Mouse (Mus musculus) Muller cell, postnatal 12 days (primary cell): ENCODE results near the gene Ppp2r3c.
"Not testable (repeated sequence)": the region's sequence is repeated elsewhere in the genome, so short reads cannot be mapped to it uniquely, and the experiment has no call there.

Experiments used
- DNase-seq: peaks from one replicate; pipeline ENCODE4 v3.0.0-alpha.2; 2015; ENCODE audit errors: inconsistent ontology term

Gene Ppp2r3c

DNA sequence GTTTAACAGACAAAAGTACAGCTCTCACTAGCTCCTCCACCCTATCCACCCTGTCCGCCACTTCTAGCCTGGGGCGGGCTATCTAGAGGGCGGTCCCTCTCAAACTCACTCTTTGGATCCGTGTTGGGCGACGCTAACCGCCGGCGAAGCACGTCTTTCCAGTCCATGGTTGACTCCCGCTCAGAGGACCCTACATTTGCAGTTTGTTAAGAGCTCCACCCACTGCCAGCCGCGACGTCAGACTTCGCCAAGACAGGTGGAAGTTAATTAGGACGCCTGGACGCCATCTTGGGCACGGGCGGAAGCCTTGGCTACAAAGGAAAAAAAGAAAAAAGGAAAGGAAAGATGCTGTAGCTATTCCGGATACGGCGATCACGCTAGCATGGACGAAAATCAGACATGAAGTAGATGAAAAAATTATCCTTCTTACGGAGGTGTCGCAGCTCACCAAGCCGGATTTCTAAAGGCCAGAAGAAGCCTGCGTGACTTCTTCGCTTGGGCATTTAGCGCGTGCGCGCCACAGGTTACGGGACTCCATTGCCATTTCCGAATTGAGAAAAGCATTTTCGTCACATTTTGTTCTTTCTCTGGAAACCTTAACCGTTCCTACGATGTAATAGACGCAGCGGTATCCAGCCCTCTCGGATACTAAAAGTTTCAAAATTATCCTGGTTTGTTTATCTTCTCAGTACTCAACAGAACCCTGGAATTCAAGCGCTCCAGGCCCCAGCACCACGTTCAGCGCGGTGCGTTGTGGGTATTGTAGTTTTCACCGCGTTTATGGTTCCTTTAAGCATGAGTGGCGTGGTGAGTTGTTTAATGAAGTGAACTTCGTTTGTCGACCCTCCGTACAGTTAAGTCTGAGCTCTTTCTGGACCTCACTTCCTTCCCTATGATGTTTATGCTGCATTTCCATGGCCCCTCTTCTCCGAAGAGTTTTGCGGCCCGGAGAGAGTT lies at the start of gene Ppp2r3c:
Ppp2r3c (minus strand) TSS at position 514 of the 957 bp plus-strand sequence.
- DNase-seq = peak; percentile 94

DNA sequence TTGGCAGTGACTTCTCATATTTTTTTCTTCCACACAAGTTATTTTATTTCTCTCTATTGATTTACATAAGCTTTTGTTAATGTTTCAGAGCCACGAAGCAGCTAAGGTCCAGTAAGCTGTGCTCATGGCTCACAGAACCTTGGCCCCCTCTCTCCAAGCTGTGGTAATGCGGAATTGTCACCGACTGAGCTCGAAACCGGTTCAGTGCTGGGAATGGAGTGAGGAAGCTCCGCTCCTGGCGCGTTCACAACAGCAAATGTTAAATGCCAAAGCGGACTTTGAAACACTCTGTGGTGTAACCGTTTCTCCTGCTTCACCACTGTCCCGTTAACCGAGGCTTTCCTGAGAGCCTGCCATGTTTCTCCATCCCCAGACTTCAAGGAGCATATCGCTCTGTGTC lies 41.8 kb upstream of the Ppp2r3c start:
- DNase-seq = no peak

DNA sequence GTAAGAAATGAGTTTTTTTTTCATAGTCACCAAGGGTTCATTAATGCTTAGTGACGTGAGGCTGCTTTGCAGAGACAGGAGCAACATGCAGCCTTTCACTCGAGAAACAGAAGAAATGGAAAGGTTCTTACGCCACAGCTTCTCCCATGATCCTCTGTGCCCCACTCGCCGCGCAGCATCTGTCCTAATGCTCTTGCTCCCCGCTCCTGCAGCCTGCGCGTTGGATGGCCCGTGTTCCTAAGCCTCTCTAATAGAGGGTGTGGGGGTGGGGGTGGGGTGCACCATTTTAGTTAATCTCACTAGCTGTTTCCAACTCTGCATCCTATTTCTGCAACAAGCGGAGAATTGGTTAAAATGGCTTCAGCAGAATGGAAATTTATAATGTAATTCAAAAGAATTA lies 41.2 kb upstream of the Ppp2r3c start:
- DNase-seq = no peak

DNA sequence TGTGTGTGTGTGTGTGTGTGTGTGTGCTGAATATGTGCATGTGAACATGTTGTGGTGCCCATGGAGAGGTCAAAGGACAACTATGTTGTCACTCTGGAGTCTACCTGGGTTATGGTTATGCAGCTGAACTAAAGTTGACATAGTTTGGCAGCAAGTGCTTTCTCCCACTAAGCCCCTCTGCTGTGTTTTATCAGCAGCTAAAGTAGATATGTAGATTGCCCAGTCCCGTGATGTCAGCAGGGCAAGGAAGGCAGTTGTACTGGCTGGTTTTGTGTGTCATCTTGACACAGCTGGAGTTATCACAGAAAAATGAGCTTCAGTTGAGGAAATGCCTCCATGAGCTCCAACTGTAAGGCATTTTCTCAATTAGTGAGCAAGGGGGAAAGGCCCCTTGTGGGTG lies 40.2 kb upstream of the Ppp2r3c start:
- DNase-seq = not testable (repeated sequence)

DNA sequence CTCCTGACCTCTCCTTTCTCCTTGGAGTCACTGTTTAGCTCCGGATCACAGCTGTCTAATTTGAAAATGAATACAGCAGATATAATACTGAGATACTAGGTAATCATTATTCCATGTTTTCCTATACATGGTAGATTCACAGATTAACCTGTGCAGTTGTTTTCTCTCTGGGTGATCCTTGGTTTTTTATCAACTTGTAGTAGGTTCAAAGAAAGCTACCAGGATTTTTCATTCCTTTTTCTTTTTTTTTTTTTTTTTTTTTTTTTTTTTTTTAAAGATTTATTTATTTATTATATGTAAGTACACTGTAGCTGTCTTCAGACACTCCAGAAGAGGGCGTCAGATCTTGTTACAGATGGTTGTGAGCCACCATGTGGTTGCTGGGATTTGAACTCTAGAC lies 35.7 kb upstream of the Ppp2r3c start:
- not testable (repeated sequence) for DNase-seq

DNA sequence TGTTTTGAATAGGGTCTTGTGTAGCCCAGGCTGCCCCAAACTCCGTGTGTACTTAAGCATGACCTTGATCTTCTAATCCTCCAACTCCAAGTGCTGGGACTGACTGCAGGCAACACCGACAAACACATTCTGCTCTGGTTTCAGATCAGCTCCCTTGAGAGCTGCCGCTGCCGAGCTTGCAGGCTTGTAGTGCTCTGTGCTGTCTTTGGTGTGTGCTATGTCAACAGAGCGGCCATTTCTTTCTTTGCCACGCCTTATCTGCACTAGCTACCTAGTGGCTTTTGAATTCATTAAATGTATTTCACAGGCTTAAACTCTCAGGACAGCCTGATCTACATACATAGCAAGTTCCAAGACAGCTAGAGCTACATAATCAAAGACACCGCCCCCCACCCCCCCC lies 30.9 kb upstream of the Ppp2r3c start:
- no peak for DNase-seq

DNA sequence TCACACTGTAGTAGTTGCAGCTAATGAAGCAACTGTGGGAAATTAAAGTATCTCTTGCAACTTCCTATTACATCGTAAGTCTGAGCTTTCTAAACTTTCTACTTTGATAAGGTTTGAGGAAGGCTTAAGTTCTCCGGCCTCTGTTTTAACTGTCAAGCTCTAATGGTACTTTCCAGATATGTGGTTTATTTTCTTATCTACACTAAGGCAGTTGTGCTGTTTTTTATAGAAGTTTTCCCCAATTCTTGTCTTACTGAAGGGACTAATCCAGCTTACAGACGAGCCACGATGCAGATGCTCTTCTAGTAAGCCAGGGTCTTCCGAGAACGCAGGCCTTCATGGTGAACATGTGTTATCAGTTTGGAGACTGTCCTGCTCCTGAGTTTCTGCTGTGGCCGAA lies 26.6 kb upstream of the Ppp2r3c start:
- no peak for DNase-seq

DNA sequence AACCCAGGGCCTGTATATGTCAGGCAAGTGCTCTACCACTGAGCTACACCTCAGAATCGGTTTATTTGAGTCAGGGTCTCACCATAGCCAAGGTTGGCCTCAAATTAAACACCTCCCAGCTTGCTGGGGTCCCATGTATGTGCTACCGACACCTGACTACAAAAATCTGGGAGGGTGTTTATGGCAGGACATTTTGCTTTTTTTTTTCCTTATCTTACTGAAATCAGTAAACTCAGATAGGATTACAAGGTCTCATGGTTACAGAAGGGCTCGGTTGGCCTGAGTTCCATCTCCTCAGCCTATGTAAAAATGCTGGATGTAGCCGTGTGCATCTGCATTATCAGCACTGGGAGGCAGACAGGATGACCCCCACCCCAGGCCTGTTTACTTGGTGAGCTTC lies 26.0 kb upstream of the Ppp2r3c start:
- DNase-seq = no peak

DNA sequence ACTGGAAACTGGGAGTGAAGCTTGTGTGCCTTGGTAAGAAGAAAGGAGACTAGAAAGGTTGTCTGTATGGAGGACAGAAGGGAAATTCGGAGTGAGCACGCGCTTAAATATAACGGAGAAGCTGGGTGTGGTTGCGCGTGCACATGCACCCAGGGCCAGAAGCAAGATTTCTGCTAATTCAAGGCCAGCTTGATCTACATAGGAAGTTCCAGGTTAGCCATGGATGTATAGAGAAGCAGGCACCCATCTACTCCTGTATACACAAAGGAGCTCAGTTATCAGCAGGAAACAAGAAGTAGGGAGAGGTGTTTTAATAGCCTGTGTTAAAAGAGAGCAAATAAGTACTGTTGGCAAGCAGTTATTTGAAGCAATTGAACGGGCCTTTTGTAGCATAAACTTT lies 22.9 kb upstream of the Ppp2r3c start:
- DNase-seq = no peak

DNA sequence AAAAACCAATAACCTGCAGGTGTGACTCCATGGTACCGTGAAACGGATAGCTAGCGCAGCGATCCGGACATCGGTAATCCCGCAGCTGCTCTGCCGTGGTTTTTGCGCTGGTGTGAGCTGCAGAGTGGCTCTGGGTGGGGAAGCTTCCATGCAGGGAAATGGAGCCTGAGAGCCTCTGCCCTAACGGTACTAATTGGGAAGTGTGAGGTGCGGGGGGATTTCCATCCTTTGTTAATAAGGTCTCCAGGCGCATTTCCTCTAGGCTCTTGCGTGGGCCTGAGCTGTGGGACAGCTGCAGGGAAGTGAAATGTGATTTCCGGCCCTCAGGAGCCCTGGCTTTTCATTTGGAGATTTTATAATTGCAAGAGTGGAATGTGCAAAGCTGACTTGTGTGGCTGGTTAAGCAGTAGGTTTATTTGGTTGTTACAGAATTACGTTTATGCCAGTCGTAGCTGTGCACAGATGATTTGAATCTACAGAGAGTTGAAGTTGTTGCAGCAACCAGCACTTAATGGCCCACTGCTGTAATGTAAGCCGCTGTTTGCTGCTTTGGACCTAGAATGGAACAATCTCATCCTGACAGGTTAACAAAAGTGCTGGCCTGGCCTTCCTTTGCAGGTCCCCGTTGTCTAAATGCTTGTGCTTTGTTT lies 19.0 kb upstream of the Ppp2r3c start:
- DNase-seq = no peak

DNA sequence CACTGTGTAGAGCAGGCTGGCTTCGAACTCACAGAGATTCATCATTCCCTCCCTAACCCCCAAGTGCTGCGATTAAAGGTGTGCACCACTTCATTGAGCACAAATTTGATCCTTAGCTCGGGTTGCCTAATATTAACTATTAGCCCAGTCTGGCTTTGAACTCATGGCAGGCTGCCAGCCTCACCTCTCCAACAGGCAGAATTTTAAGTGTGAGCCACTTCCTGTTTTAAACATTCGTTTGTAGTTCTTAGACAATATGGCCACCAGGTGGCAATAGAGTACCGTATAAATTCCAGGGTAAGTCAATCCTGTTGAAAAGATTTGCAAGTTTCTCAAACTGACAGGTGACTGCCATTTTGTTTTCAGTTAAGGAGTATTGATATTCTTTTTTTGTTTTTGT lies 12.4 kb upstream of the Ppp2r3c start:
- peak; percentile 36 for DNase-seq

DNA sequence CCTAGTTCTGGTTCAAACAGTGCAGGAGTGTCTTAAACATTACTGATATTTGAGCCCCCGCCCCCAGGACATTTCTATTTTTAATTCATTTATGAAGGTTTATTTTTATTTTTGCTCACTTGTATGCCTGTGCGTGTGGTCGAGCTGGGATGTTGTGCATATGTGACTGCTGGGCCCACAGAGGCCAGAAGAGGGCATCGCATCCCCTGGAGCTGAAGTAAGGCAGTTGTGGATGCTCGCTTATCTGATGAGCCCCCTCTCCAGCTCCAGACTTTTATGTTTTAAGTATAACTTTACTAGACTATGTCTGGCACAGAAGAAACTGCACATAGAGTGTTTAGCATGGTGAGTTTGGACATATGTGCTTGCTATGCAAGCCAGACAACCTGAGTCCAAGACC lies 11.1 kb upstream of the Ppp2r3c start:
- no peak for DNase-seq

DNA sequence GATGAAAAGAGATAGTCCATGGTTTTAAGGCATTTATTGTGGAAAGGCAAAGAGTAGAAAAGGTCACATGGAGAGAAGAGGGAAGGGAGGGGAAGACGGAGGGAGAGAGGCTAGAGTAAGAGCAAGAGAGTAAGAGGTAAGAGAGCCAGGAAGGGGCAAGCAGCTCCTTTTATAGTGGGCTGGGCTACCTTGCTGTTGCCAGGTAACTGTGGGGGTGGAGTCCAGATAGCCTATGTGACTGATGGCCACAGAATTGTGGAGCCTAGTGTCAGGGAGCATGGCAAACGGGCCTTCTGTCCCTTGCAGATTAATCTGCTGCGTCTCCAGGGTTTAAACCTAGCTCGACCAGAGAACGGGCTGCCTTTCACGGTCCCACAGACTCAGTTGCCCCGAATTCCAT lies 9.0 kb upstream of the Ppp2r3c start:
- no peak for DNase-seq

DNA sequence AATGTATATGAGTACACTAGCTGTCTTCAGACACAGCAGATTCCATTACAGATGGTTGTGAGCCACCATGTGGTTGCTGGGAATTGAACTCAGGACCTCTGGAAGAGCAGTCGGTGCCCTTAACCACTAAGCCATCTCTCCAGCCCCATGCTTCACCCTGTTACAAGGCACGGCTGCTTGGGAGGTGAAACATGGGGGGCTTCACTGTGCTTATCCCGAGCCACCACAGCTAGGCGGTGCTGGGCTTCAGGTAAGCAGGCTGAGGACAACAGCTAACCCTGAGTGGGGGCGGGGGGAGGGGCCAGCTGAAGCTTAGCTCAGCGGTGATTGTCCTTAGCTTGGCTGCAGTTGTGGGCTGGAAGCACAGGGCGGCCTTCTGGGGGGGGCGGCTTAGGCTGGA lies 6.7 kb upstream of the Ppp2r3c start:
- DNase-seq = no peak

DNA sequence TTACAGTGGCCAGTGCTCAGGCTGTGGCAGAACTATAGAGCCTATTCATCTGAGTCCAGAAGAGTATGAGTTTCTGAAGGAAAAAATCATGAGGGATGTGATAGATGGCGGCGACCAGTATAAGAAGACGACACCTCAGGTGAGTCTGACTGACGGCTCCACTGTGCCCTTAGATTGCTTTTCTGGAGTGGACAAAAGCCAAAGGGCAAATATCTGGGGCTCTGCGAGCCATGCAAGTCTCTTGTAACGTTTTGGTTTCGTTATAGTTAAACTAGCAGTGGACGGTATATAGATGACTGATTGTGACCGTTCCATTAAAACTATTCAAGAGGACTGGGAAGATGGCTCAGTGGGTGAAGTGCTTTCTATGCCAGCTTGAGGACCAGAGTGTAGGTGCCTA lies 5.9 kb upstream of the Ppp2r3c start:
- DNase-seq = no peak

DNA sequence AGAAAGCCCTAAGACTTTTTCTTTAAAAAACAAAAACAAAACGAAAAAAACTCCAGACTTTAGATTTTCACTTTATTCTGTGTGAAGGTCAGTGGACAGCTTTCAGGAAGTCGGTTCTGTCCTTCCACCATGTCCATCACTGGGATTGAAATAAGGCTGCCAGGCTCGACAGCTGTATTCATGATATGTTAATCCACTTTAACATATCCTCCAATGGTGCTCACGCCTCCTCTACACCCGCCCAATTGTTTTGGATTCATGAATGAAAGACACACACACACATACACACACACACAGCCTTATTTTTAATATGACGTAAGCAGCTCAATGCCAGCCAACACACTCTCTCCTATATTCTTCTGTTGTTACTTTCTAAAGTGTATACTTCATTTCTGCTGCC lies 4.8 kb upstream of the Ppp2r3c start:
- no peak for DNase-seq

DNA sequence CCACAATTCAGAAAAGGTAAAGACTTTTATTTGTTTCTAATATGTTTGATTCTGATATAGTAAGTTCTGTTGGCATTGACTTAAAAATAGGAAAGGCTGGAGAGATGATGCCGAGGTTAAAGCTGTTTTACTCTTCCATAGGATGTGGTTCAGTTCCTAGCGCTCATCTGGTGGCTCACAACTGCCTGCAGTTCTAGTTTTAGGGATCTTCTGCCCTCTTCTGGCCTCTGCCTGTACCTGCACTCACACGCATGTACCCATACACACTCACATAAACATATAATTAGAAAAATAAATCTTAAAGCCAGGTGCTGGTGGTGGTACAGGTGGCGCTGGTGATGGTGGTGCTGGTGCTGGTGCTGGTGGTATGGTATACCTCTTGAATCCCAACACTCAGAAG lies 3.6 kb upstream of the Ppp2r3c start:
- DNase-seq = no peak

DNA sequence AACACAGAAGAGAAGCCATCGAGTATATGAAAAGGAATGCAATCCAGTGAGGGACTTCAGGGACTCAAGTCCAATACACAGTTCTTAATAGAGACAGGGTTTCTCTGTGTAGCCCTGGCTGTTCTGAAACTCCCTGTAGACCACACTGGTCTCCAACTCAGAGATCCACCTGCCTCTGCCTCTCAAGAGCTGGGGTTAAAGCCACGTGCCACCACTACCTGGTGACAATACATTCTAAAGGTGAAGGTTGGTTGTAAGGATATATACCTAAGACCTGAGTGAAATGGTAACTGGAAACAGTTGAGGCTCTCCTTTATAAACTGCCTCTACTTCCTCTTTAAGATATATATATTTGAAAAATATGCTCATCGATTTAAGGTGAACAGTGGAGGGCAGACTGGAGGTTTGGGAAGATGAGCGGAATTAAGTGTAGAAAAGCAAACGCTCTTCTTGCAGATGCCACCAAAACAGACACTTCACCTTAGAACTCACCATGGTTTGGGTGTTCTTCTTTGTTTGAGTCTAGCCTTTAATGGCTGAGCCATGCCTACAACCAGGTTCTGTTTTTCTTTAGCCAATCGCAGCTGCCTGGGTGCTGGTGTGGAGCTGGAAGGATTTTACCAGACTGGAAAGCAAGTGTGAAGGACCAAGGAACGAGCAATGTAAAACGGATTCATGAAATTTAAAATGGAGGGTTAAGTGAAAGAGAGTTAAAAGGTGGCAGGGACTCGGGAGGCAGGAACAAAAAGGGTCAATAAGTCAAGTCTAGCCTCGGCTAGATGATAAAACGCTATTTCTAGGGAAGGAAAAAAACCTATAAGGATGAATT lies 1.1 kb downstream of the Ppp2r3c start:
- DNase-seq = peak; percentile 19

DNA sequence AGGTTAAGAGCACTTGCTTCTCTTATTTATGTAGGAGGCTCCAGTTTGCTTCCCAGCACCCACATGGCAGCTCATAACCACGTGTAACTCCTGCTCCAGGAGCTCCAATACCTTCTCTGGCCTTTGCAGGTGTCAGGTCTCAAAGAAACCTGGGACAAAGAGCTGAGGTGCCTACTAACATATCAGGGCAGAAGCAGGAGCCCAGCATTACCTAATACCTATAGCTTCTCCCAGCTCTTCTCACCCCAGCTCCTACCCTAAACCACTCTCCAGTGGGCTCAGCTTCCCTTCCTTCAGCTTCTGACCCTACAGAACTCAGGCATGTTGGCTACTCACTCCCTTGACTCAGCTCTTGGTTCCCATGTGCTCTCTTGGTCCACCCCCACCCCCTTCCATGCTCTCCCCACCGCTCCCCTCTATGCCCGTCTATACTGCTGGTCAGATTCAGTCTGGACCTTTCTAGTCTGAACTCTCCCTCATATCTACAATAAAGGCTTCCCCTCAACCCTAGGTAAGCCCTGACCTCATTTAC lies 1.9 kb downstream of the Ppp2r3c start:
- no peak for DNase-seq

DNA sequence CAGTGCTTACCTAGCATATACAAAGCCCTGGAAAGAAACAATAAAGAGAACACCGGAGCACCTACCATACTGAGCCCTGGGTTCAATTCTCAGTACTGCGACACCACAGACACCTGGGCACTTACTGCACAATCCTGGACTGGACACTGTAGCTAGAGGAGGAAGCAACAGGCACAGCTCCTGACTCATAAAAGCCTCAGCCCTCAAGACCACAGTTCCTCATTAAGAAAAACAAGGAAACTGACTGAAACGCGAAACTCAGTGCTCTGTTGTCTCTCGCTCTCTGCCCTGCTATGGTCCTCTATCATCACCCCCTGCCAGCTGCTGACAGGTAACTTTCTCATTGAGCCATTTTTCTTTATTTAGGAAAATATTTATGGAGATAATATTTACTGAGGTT lies 3.5 kb downstream of the Ppp2r3c start, which contains the start of gene 1110008L16Rik:
1110008L16Rik (plus strand) TSS at position 242 of the 400 bp plus-strand sequence.
- no peak for DNase-seq

DNA sequence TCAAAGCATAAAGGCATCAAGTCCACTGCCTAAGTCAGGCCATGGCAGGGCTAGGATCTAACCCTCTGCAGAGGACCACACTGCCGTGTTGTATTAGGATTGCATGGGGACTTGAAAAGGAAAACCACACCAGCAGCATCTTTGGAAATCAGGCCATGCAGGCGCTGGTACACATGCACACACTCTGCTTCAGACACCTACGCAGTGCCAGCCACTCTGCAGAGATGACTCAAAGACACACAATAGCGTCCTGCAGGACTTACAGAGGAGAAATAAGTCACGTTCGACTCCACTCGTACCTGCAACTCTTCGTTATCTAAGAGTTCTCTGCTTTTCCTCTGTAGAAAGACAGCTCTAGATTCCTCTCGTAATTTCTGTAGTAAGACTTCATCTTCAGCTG lies 4.7 kb downstream of the Ppp2r3c start:
- no peak for DNase-seq

DNA sequence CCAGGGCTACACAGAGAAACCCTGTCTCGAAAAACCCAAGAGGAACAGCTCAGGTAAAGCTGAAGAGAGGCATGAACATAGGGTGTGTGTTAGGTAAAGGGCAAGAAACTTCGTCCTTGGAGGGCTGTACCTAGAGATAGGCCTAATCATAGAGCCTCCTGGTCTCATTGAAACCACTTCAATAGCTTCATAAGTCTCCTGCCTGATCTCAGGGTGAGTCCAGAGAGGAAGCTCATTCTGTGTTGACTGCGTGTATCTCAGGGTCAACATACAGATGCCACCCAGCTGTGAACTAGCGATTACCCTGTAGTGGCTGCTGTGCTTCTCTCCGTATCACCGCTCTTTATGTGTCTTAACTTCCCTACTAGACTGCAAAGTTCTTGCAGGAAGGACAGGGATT lies 25.2 kb downstream of the Ppp2r3c start:
- not testable (repeated sequence) for DNase-seq
